Mouse (Mus musculus) megakaryocyte, embryonic 14.5 days (primary cell): ENCODE data around the gene Rhoq. TPM values are rescaled to one million over a fixed set of nuclear protein-coding genes. Genes with fewer than 3 reads are reported as not detected.

Source experiments
- H3K27me3 ChIP-seq: replicated peaks from 2 replicates; pipeline ENCODE3; 2012; ENCODE audit warnings: inconsistent platforms
- H3K36me3 ChIP-seq: replicated peaks from 2 replicates; pipeline ENCODE3; 2012; ENCODE audit warnings: low read length, inconsistent platforms, mixed read lengths
- H3K4me1 ChIP-seq: 2 replicates; pipeline ENCODE4 v1.6.1; 2012; ENCODE audit warnings: inconsistent platforms
- H3K4me3 ChIP-seq: replicated peaks from 2 replicates; pipeline ENCODE3; 2012; ENCODE audit warnings: moderate library complexity, mild to moderate bottlenecking, inconsistent platforms
- H3K9me3 ChIP-seq: 2 replicates; pipeline ENCODE4 v1.6.1; 2012; ENCODE audit warnings: inconsistent platforms
- FLI1 ChIP-seq: IDR thresholded peaks from 2 replicates; pipeline ENCODE4 v1.6.1; 2012; ENCODE audit warnings: low read length, inconsistent platforms, mixed read lengths
- GATA1 ChIP-seq: IDR thresholded peaks from 3 replicates; pipeline ENCODE4 v1.6.1; 2012; ENCODE audit warnings: mixed read lengths, low read length, inconsistent platforms, borderline replicate concordance
- polyA plus RNA-seq: library from polyadenylated mRNA; stranded (reverse); fragments of >175 nt; gene quantifications from 2 replicates; pipeline ENCODE4 v1.2.3, GENCODE M21; 2012; ENCODE audit warnings: low replicate concordance; ENCODE audit not compliant: insufficient read depth

Rhoq gene
- polyA plus RNA-seq, result 0.77 TPM in 1 of 2 replicates, not detected in the other

- no peaks in the 10 kb centered on the region for H3K9me3 ChIP-seq
- peaks cover 30% of the 10 kb centered on the region for H3K4me1 ChIP-seq
- TF ChIP-seq FLI1 (no peak), GATA1 (no peak)
- no peaks in the 10 kb centered on the region for H3K36me3 ChIP-seq
- H3K27me3 ChIP-seq, result peaks cover 76% of the 10 kb centered on the region
- peak within 1 kb of the TSS; percentile 93 for H3K4me3 ChIP-seq
Measured at GRCm38 (mm10) chr17:86962894-86963585, at the start of gene Rhoq. Gene Rhoq, plus strand, starts transcription at chr17:86963082.

- Histone ChIP-seq H3K4me1 (peaks cover 10% of the 10 kb centered on the region), H3K36me3 (no peaks in the 10 kb centered on the region), H3K4me3 (no peak overlapping the region)
Measured at GRCm38 (mm10) chr17:86915540-86915939, 47.3 kb upstream of the Rhoq start.

GRCm38 (mm10) chr17:86917048-86917447, 45.8 kb upstream of the Rhoq start, which contains the start of gene Tmem247:
Gene Tmem247, plus strand, starts transcription at chr17:86917348.
- Histone ChIP-seq H3K4me1 (peaks cover 10% of the 10 kb centered on the region), H3K27me3 (peaks cover 28% of the 10 kb centered on the region), H3K9me3 (peaks cover 9% of the 10 kb centered on the region; the same call in 1 of the 2 replicates), H3K36me3 (no peaks in the 10 kb centered on the region), H3K4me3 (no peak within 1 kb of the TSS)
- TF ChIP-seq FLI1 (no peak), GATA1 (no peak)

More at GRCm38 (mm10) chr17:86915540-86915939, 47.3 kb upstream of the Rhoq start:
- Histone ChIP-seq H3K27me3 (peaks cover 33% of the 10 kb centered on the region), H3K9me3 (peaks cover 9% of the 10 kb centered on the region; the same call in 1 of the 2 replicates)
- TF ChIP-seq FLI1 (no peak), GATA1 (no peak)

- Histone ChIP-seq H3K9me3 (peaks cover 9% of the 10 kb centered on the region; the same call in 1 of the 2 replicates), H3K36me3 (no peaks in the 10 kb centered on the region), H3K4me1 (no peaks in the 10 kb centered on the region; the same call in 1 of the 2 replicates), H3K4me3 (no peak overlapping the region), H3K27me3 (peaks cover 35% of the 10 kb centered on the region)
- no peak for TF ChIP-seq GATA1
- no peak for TF ChIP-seq FLI1
Measured at GRCm38 (mm10) chr17:86918786-86919185, 44.1 kb upstream of the Rhoq start.

- H3K4me3 ChIP-seq, result no peak overlapping the region
- no peaks in the 10 kb centered on the region; the same call in 1 of the 2 replicates for H3K4me1 ChIP-seq
- peaks cover 9% of the 10 kb centered on the region; the same call in 1 of the 2 replicates for H3K9me3 ChIP-seq
- H3K36me3 ChIP-seq, result no peaks in the 10 kb centered on the region
- no peak for TF ChIP-seq GATA1
- no peak for TF ChIP-seq FLI1
- H3K27me3 ChIP-seq, result peaks cover 35% of the 10 kb centered on the region
Measured at GRCm38 (mm10) chr17:86919729-86920128, 43.2 kb upstream of the Rhoq start.

- Histone ChIP-seq H3K9me3 (peaks cover 17% of the 10 kb centered on the region), H3K4me3 (no peak overlapping the region), H3K36me3 (no peaks in the 10 kb centered on the region), H3K4me1 (no peaks in the 10 kb centered on the region), H3K27me3 (peaks cover 34% of the 10 kb centered on the region)
- TF ChIP-seq GATA1 (no peak), FLI1 (no peak)
Measured at GRCm38 (mm10) chr17:86924679-86925078, 38.2 kb upstream of the Rhoq start.

GRCm38 (mm10) chr17:86926836-86927235, 36.0 kb upstream of the Rhoq start:
- Histone ChIP-seq H3K4me1 (no peaks in the 10 kb centered on the region), H3K27me3 (peaks cover 31% of the 10 kb centered on the region), H3K36me3 (no peaks in the 10 kb centered on the region), H3K4me3 (no peak overlapping the region), H3K9me3 (peaks cover 17% of the 10 kb centered on the region)
- TF ChIP-seq GATA1 (no peak), FLI1 (no peak)

GRCm38 (mm10) chr17:86929355-86929754, 33.5 kb upstream of the Rhoq start:
- Histone ChIP-seq H3K27me3 (peaks cover 28% of the 10 kb centered on the region), H3K9me3 (peaks cover 17% of the 10 kb centered on the region), H3K4me3 (no peak overlapping the region), H3K4me1 (no peaks in the 10 kb centered on the region), H3K36me3 (no peaks in the 10 kb centered on the region)
- no peak for TF ChIP-seq FLI1
- no peak for TF ChIP-seq GATA1

GRCm38 (mm10) chr17:86929981-86930380, 32.9 kb upstream of the Rhoq start:
- peaks cover 17% of the 10 kb centered on the region for H3K9me3 ChIP-seq
- TF ChIP-seq FLI1, result no peak
- TF ChIP-seq GATA1, result no peak
- peaks cover 30% of the 10 kb centered on the region for H3K27me3 ChIP-seq
- H3K4me1 ChIP-seq, result no peaks in the 10 kb centered on the region
- H3K36me3 ChIP-seq, result no peaks in the 10 kb centered on the region
- no peak overlapping the region for H3K4me3 ChIP-seq

- TF ChIP-seq GATA1, result no peak
- TF ChIP-seq FLI1, result no peak
- Histone ChIP-seq H3K9me3 (0 out of 2 replicates have a peak, but pooled peaks cover 3% of the 10 kb centered on the region), H3K27me3 (peaks cover 42% of the 10 kb centered on the region), H3K36me3 (no peaks in the 10 kb centered on the region), H3K4me1 (peaks cover 6% of the 10 kb centered on the region), H3K4me3 (no peak overlapping the region)
Measured at GRCm38 (mm10) chr17:86932896-86933295, 30.0 kb upstream of the Rhoq start.
